Mouse (Mus musculus): ENCODE measurements around the gene Ccr1. TPM values are rescaled to one million over a fixed set of nuclear protein-coding genes. Genes with fewer than 3 reads are reported as not detected.

Ccr1 gene
- total RNA-seq, 1 experiment: not detected

GRCm38 (mm10) chr9:123935346-123935745, 33.1 kb downstream of the Ccr1 start:
- H3K27ac ChIP-seq (ENCODE audit: insufficient read depth, low read depth, low read length, poor library complexity, severe bottlenecking): no peak overlapping the region
- in situ Hi-C loops (cut with MboI; ENCODE audit: low sequenced_read_pairs in 2 of 2, unreplicated experiment in 2 of 2): no loop called here
- H3K4me1 ChIP-seq (ENCODE audit: control insufficient read depth in 2 of 2, insufficient read depth in 2 of 2, low read length in 2 of 2, poor library complexity in 1 of 2): no peaks in the 10 kb centered on the region
- H3K36me3 ChIP-seq (ENCODE audit: control insufficient read depth, insufficient read depth, low read length, poor library complexity, severe bottlenecking): peaks cover 34% of the 10 kb centered on the region
- H3K9ac ChIP-seq (ENCODE audit: insufficient read depth, low read depth, low read length, poor library complexity, severe bottlenecking): no peak overlapping the region
- no peak overlapping the region for H3K4me3 ChIP-seq (ENCODE audit: insufficient read depth in 1 of 2, low read depth in 1 of 2, low read length in 2 of 2, poor library complexity in 1 of 2, severe bottlenecking in 1 of 2)
- DNase-seq (ENCODE audit: low read depth, low spot score): peak; percentile 25
- no peak for TF ChIP-seq ZC3H11A (IDR thresholded peaks at IDR 0.05; ENCODE audit: borderline replicate concordance, low read depth, low read length)
- no peak for TF ChIP-seq HCFC1 (IDR thresholded peaks at IDR 0.05; ENCODE audit: borderline replicate concordance, insufficient read depth, low read length)
- TF ChIP-seq ZNF384 (IDR thresholded peaks at IDR 0.05; ENCODE audit: low read depth, low read length): no peak
- no peak for TF ChIP-seq CHD2 (IDR thresholded peaks at IDR 0.05; ENCODE audit: low read depth, low read length)
- TF ChIP-seq MAFK (IDR thresholded peaks at IDR 0.05; ENCODE audit: insufficient read depth, low read depth, low read length): no peak
- H3K9me3 ChIP-seq (ENCODE audit: control insufficient read depth, insufficient read depth, low read depth, low read length): peaks cover 55% of the 10 kb centered on the region

DNA sequence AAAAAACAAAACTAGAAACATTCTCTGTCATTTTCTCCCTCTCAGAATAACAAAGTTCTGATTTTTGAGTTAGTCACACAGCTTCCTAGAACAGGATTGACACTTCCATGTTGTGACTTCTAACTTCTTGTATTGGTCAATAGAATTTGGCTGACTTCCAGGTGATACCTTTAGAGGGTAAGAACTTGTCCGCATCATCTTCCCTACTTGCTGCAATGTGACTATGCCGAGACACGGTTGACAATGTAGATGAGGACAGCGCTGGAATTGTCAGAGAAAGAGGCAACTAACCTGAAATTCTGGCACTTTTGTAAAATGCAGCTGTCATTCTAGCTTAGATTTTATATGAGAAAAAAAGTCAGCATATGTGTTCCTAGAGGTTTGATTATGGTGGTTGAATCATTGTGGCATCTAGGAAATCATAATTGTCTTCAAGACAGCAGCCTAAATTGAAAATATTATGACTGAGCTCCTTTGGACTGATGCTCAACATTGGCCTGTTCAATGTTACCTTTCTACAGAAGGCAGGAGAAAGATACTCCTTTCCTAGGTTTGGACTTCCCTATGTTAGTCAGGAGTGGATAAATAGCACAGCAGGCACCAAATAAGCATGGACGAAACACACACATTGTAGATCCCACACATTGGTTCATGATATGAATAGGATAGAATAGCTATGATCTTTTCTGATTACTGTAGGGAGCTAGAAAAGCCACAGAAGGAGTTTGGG, 34.6 kb downstream of the Ccr1 start:
- TF ChIP-seq CHD2 (IDR thresholded peaks at IDR 0.05; ENCODE audit: low read depth, low read length) (no peak), ZNF384 (IDR thresholded peaks at IDR 0.05; ENCODE audit: low read depth, low read length) (no peak), MAFK (IDR thresholded peaks at IDR 0.05; ENCODE audit: insufficient read depth, low read depth, low read length) (no peak), ZC3H11A (IDR thresholded peaks at IDR 0.05; ENCODE audit: borderline replicate concordance, low read depth, low read length) (no peak), HCFC1 (IDR thresholded peaks at IDR 0.05; ENCODE audit: borderline replicate concordance, insufficient read depth, low read length) (no peak)
- H3K36me3 ChIP-seq (ENCODE audit: control insufficient read depth, insufficient read depth, low read length, poor library complexity, severe bottlenecking): peaks cover 34% of the 10 kb centered on the region
- DNase-seq (ENCODE audit: low read depth, low spot score): peak; percentile 37
- in situ Hi-C loops (cut with MboI; ENCODE audit: low sequenced_read_pairs in 2 of 2, unreplicated experiment in 2 of 2): no loop called here
- H3K4me3 ChIP-seq (ENCODE audit: insufficient read depth in 1 of 2, low read depth in 1 of 2, low read length in 2 of 2, poor library complexity in 1 of 2, severe bottlenecking in 1 of 2): no peak overlapping the region
- no peak overlapping the region for H3K9ac ChIP-seq (ENCODE audit: insufficient read depth, low read depth, low read length, poor library complexity, severe bottlenecking)
- no peak overlapping the region for H3K27ac ChIP-seq (ENCODE audit: insufficient read depth, low read depth, low read length, poor library complexity, severe bottlenecking)
- H3K9me3 ChIP-seq (ENCODE audit: control insufficient read depth, insufficient read depth, low read depth, low read length): peaks cover 70% of the 10 kb centered on the region
- no peaks in the 10 kb centered on the region for H3K4me1 ChIP-seq (ENCODE audit: control insufficient read depth in 2 of 2, insufficient read depth in 2 of 2, low read length in 2 of 2, poor library complexity in 1 of 2)

DNA sequence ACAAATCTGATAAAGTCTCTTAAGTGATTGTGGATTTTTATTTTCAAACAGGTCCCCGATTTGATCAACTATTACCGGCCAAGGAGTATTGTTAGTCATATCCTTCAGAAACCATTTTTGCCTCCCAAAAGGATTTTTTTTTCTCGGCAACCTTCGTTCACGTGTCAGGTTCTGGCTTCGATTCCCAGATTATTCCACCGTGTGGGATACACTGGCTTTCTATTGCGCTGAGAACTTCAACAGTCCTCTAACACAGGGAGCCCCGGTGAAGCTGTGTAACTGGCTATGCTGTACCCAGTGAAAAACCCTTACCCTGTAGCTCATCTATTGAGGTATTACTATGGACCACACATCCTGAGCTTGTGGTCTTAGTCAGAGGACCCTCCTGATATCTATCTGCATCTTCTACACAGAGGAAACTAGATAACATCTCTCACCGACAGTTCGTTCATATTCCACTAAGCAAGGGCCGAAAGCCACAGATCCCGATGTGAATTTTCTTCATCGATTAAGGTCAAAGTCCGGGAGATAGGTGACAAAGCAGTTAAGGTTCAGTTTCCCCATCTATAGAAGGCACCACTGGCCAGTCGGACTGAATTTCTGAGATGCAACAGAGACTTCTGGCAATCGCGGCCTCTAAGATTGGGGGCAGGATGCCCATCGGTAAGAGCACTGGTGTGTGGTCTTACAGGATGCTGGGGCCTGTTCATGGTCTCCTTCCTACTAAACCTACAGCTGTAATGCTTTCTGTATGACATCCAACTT, 35.4 kb downstream of the Ccr1 start:
- peaks cover 78% of the 10 kb centered on the region for H3K9me3 ChIP-seq (ENCODE audit: control insufficient read depth, insufficient read depth, low read depth, low read length)
- no peak overlapping the region for H3K27ac ChIP-seq (ENCODE audit: insufficient read depth, low read depth, low read length, poor library complexity, severe bottlenecking)
- in situ Hi-C loops (cut with MboI; ENCODE audit: low sequenced_read_pairs in 2 of 2, unreplicated experiment in 2 of 2): no loop called here
- DNase-seq (ENCODE audit: low read depth, low spot score): peak; percentile 19
- peaks cover 34% of the 10 kb centered on the region for H3K36me3 ChIP-seq (ENCODE audit: control insufficient read depth, insufficient read depth, low read length, poor library complexity, severe bottlenecking)
- no peak overlapping the region for H3K9ac ChIP-seq (ENCODE audit: insufficient read depth, low read depth, low read length, poor library complexity, severe bottlenecking)
- no peak overlapping the region for H3K4me3 ChIP-seq (ENCODE audit: insufficient read depth in 1 of 2, low read depth in 1 of 2, low read length in 2 of 2, poor library complexity in 1 of 2, severe bottlenecking in 1 of 2)
- H3K4me1 ChIP-seq (ENCODE audit: control insufficient read depth in 2 of 2, insufficient read depth in 2 of 2, low read length in 2 of 2, poor library complexity in 1 of 2): no peaks in the 10 kb centered on the region
- TF ChIP-seq ZNF384 (IDR thresholded peaks at IDR 0.05; ENCODE audit: low read depth, low read length): no peak
- no peak for TF ChIP-seq ZC3H11A (IDR thresholded peaks at IDR 0.05; ENCODE audit: borderline replicate concordance, low read depth, low read length)
- TF ChIP-seq MAFK (IDR thresholded peaks at IDR 0.05; ENCODE audit: insufficient read depth, low read depth, low read length): no peak
- no peak for TF ChIP-seq HCFC1 (IDR thresholded peaks at IDR 0.05; ENCODE audit: borderline replicate concordance, insufficient read depth, low read length)
- no peak for TF ChIP-seq CHD2 (IDR thresholded peaks at IDR 0.05; ENCODE audit: low read depth, low read length)

GRCm38 (mm10) chr9:123931761-123932700, 36.5 kb downstream of the Ccr1 start:
- DNase-seq (ENCODE audit: low read depth, low spot score): peak; percentile 20

More at GRCm38 (mm10) chr9:123931761-123932700, 36.5 kb downstream of the Ccr1 start:
- Histone ChIP-seq H3K4me3 (ENCODE audit: insufficient read depth in 1 of 2, low read depth in 1 of 2, low read length in 2 of 2, poor library complexity in 1 of 2, severe bottlenecking in 1 of 2) (no peak overlapping the region), H3K27ac (ENCODE audit: insufficient read depth, low read depth, low read length, poor library complexity, severe bottlenecking) (no peak overlapping the region), H3K9me3 (ENCODE audit: control insufficient read depth, insufficient read depth, low read depth, low read length) (peaks cover 85% of the 10 kb centered on the region), H3K36me3 (ENCODE audit: control insufficient read depth, insufficient read depth, low read length, poor library complexity, severe bottlenecking) (peaks cover 34% of the 10 kb centered on the region), H3K9ac (ENCODE audit: insufficient read depth, low read depth, low read length, poor library complexity, severe bottlenecking) (no peak overlapping the region), H3K4me1 (ENCODE audit: control insufficient read depth in 2 of 2, insufficient read depth in 2 of 2, low read length in 2 of 2, poor library complexity in 1 of 2) (no peaks in the 10 kb centered on the region)
- in situ Hi-C loops (cut with MboI; ENCODE audit: low sequenced_read_pairs in 2 of 2, unreplicated experiment in 2 of 2): no loop called here
- TF ChIP-seq ZNF384 (IDR thresholded peaks at IDR 0.05; ENCODE audit: low read depth, low read length) (no peak), MAFK (IDR thresholded peaks at IDR 0.05; ENCODE audit: insufficient read depth, low read depth, low read length) (no peak), CHD2 (IDR thresholded peaks at IDR 0.05; ENCODE audit: low read depth, low read length) (no peak), HCFC1 (IDR thresholded peaks at IDR 0.05; ENCODE audit: borderline replicate concordance, insufficient read depth, low read length) (no peak), ZC3H11A (IDR thresholded peaks at IDR 0.05; ENCODE audit: borderline replicate concordance, low read depth, low read length) (no peak)
